Mouse (Mus musculus) retina, adult 2 months (tissue): ENCODE results near the gene Olfr1214.
"Not testable (repeated sequence)": the region's sequence is repeated elsewhere in the genome, so short reads cannot be mapped to it uniquely, and the experiment has no call there.

Experiments
- DNase-seq: peaks from one replicate; pipeline ENCODE4 v3.0.0-alpha.2; 2012; ENCODE audit warnings: low read depth, low spot score

Gene Olfr1214

GRCm38 (mm10) chr2:88992553-88992952 is at the start of gene Olfr1214:
TSS of gene Olfr1214 (minus strand) at chr2:88992653.
- no peak for DNase-seq

- DNase-seq = no peak
Observed at GRCm38 (mm10) chr2:89031965-89032364, 39.5 kb upstream of the Olfr1214 start, which contains the start of gene Olfr1217. TSS of gene Olfr1217 (minus strand) at chr2:89032065.

- not testable (repeated sequence) for DNase-seq
Observed at GRCm38 (mm10) chr2:89021436-89021835, 29.0 kb upstream of the Olfr1214 start.

GRCm38 (mm10) chr2:89018240-89018639 is 25.8 kb upstream of the Olfr1214 start, which contains the start of gene Olfr1216:
TSS of gene Olfr1216 (minus strand) at chr2:89018340.
- DNase-seq = no peak

- DNase-seq = no peak
Observed at GRCm38 (mm10) chr2:89006873-89007272, 14.4 kb upstream of the Olfr1214 start, which contains the start of gene Olfr1215. TSS of gene Olfr1215 (minus strand) at chr2:89006973.

- DNase-seq = no peak
Observed at GRCm38 (mm10) chr2:88980181-88980580, 12.3 kb downstream of the Olfr1214 start, which contains the start of gene Gm13762. TSS of gene Gm13762 (minus strand) at chr2:88980281.

- DNase-seq = no peak
Observed at GRCm38 (mm10) chr2:88953669-88954068, 38.8 kb downstream of the Olfr1214 start, which contains the start of gene Olfr1212. TSS of gene Olfr1212 (plus strand) at chr2:88953969.

GRCm38 (mm10) chr2:88938011-88938410 is 54.4 kb downstream of the Olfr1214 start, which contains the start of gene Olfr1211:
TSS of gene Olfr1211 (minus strand) at chr2:88938111.
- DNase-seq = no peak
